ENCODE assay signal across 7 mouse cellular contexts in the genomic region with DNA sequence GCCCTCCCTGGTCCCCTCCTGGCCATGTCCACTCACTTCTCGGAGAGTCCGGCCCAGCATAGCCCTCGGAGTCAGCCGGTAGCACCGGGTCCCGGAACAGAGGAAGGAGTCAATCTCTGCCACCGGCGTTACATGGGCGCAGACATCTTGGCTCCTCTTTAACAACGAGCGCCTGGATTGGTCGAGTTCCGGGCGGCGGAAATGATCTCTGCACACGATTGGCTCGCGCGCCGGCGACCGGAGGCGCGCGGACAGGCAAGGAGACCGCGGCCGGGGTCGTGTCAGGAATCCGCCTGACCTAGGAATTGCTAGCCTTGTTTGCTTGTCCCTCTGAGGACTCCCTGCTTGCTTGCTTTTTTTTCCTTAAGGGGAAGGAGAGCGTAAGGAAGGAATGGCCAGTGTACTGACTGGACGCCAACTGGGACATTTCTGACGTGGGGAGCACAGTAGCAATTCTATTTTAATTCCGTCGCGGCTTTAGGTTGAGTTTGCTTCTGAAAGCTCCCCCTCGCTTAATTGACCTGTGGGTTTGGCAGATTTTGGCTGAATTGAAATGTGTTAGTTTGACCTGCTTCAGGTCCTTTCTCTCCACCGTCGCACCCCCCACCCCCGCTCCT. TPM values are rescaled to one million over a fixed set of nuclear protein-coding genes. Genes with fewer than 3 reads are reported as not detected.
DNase-seq lines count a peak whose midpoint lies in the region; ATAC-seq lines count a peak whose summit lies in the region.

TSS of gene Qrsl1 (minus strand) at position 168 of the 617 bp plus-strand sequence.
TSS of gene Rtn4ip1 (plus strand) at position 230 of the 617 bp plus-strand sequence.

- H3K36me3 ChIP-seq in embryonic facial prominence, embryonic 11.5 days (replicated peaks; ENCODE audit: control insufficient read depth, insufficient read depth, low read depth, low read length), result no peaks in the 10 kb centered on the region
- peaks cover 21% of the 10 kb centered on the region for H3K36me3 ChIP-seq in limb, embryonic 10.5 days
- H3K36me3 ChIP-seq in midbrain, embryonic 13.5 days, result no peaks in the 10 kb centered on the region

- H3K9ac ChIP-seq in embryonic facial prominence, embryonic 11.5 days (replicated peaks; ENCODE audit: low read length), result peak within 1 kb of the TSS; percentile 80
- peak within 1 kb of the TSS; percentile 76 for H3K9ac ChIP-seq in midbrain, embryonic 13.5 days (replicated peaks)

- H3K27me3 ChIP-seq in embryonic facial prominence, embryonic 11.5 days (ENCODE audit: control insufficient read depth, insufficient read depth, low read length), result no peaks in the 10 kb centered on the region
- no peaks in the 10 kb centered on the region for H3K27me3 ChIP-seq in limb, embryonic 10.5 days (ENCODE audit: low read depth, poor library complexity, severe bottlenecking)
- H3K27me3 ChIP-seq in midbrain, embryonic 13.5 days, result no peaks in the 10 kb centered on the region

- peak; percentile 95 for DNase-seq in adrenal gland, postnatal 14 days
- DNase-seq in embryonic facial prominence, embryonic 11.5 days (ENCODE audit: low spot score), result peak; percentile 96
- DNase-seq in kidney, adult 11 months, result peak; percentile 93
- peak; percentile 98 for DNase-seq in limb, embryonic 10.5 days (ENCODE audit: low spot score)
- DNase-seq in spleen, adult 12 weeks (ENCODE audit: low spot score), result peak; percentile 89

- peak; percentile 95 for ATAC-seq in embryonic facial prominence, embryonic 11.5 days (replicated peaks; ENCODE audit: insufficient number of reproducible peaks, low FRiP score, low TSS enrichment, low read depth)
- peak; percentile 99 for ATAC-seq in granulocyte monocyte progenitor cell, adult 5-6 weeks (replicated peaks; ENCODE audit: poor library complexity, severe bottlenecking)
- peak; percentile 98 for ATAC-seq in midbrain, embryonic 13.5 days

- peak within 1 kb of the TSS; percentile 80 for H3K4me3 ChIP-seq in embryonic facial prominence, embryonic 11.5 days (ENCODE audit: low read depth, low read length)
- H3K4me3 ChIP-seq in limb, embryonic 10.5 days, result peak within 1 kb of the TSS; percentile 80
- H3K4me3 ChIP-seq in midbrain, embryonic 13.5 days (replicated peaks), result peak within 1 kb of the TSS; percentile 76

- peak within 1 kb of the TSS; percentile 41 for H3K4me2 ChIP-seq in embryonic facial prominence, embryonic 11.5 days (ENCODE audit: low read depth, low read length)
- H3K4me2 ChIP-seq in midbrain, embryonic 13.5 days (replicated peaks), result peak within 1 kb of the TSS; percentile 82

- no peaks in the 10 kb centered on the region; the same call in 1 of the 2 replicates for H3K4me1 ChIP-seq in embryonic facial prominence, embryonic 11.5 days (ENCODE audit: control insufficient read depth, insufficient read depth, low read length)
- H3K4me1 ChIP-seq in limb, embryonic 10.5 days, result peaks cover 14% of the 10 kb centered on the region
- H3K4me1 ChIP-seq in midbrain, embryonic 13.5 days (replicated peaks), result peaks cover 15% of the 10 kb centered on the region

- H3K27ac ChIP-seq in embryonic facial prominence, embryonic 11.5 days (replicated peaks; ENCODE audit: low read depth, low read length), result peak within 1 kb of the TSS; percentile 62
- peak within 1 kb of the TSS; percentile 94 for H3K27ac ChIP-seq in limb, embryonic 10.5 days
- peak within 1 kb of the TSS; percentile 67 for H3K27ac ChIP-seq in midbrain, embryonic 13.5 days

- WGBS in embryonic facial prominence, embryonic 11.5 days, result 1% methylated on average over 40 of the region's 40 CpGs
- WGBS in limb, embryonic 10.5 days, result under 1% methylated on average over 40 of the region's 40 CpGs
- WGBS in midbrain, embryonic 13.5 days, result under 1% methylated on average over 40 of the region's 40 CpGs

- H3K9me3 ChIP-seq in embryonic facial prominence, embryonic 11.5 days (replicated peaks; ENCODE audit: control insufficient read depth, low read length), result no peaks in the 10 kb centered on the region
- H3K9me3 ChIP-seq in limb, embryonic 10.5 days (replicated peaks), result no peaks in the 10 kb centered on the region
- no peaks in the 10 kb centered on the region for H3K9me3 ChIP-seq in midbrain, embryonic 13.5 days

RNA-seq across cellular contexts. Expression of gene Qrsl1, which starts in this region (rescaled TPM):
- 14.0 and 18.4 TPM in 2 replicates for total RNA-seq in adrenal gland, postnatal 14 days (2021)
- 26.5 and 29.2 TPM in 2 replicates for polyA plus RNA-seq in embryonic facial prominence, embryonic 11.5 days (2014; fragmentation: Nextera tagmentation; extraction: Ambion mirVana)
- total RNA-seq in granulocyte monocyte progenitor cell, adult 5-6 weeks (2014; fragmentation: Nextera tagmentation), result 20.7 and 32.6 TPM in 2 replicates
- 12.1 and 19.4 TPM in 2 replicates for total RNA-seq in granulocyte monocyte progenitor cell, adult 5-6 weeks (2017)
- polyA plus RNA-seq in limb, embryonic 10.5 days (2016; fragmentation: Nextera tagmentation; extraction: Ambion mirVana), result 29.7 and 33.1 TPM in 2 replicates
- polyA plus RNA-seq in midbrain, embryonic 13.5 days (2015; fragmentation: Nextera tagmentation; extraction: Ambion mirVana), result 20.7 and 23.5 TPM in 2 replicates

RNA-seq across cellular contexts. Expression of gene Rtn4ip1, which starts in this region (rescaled TPM):
- 27.2 and 31.6 TPM in 2 replicates for total RNA-seq in adrenal gland, postnatal 14 days (2021)
- polyA plus RNA-seq in embryonic facial prominence, embryonic 11.5 days (2014; fragmentation: Nextera tagmentation; extraction: Ambion mirVana), result 20.0 and 20.9 TPM in 2 replicates
- total RNA-seq in granulocyte monocyte progenitor cell, adult 5-6 weeks (2014; fragmentation: Nextera tagmentation), result 13.7 and 26.7 TPM in 2 replicates
- total RNA-seq in granulocyte monocyte progenitor cell, adult 5-6 weeks (2017), result 12.8 and 13.1 TPM in 2 replicates
- 21.7 and 24.7 TPM in 2 replicates for polyA plus RNA-seq in limb, embryonic 10.5 days (2016; fragmentation: Nextera tagmentation; extraction: Ambion mirVana)
- 15.6 and 15.9 TPM in 2 replicates for polyA plus RNA-seq in midbrain, embryonic 13.5 days (2015; fragmentation: Nextera tagmentation; extraction: Ambion mirVana)

Comparison
In these comparisons a context has a peak if more than half of its experiments do, and no peak if none do; other contexts are left out.
1. Peak in every context shown above with its lines: DNase-seq, ATAC-seq, H3K4me3 ChIP-seq and H3K27ac ChIP-seq.